Mouse (Mus musculus) kidney, postnatal 0 days (tissue): ENCODE results near the gene Cxcl13. TPM values are rescaled to one million over a fixed set of nuclear protein-coding genes. Genes with fewer than 3 reads are reported as not detected.

Experiments used
- ATAC-seq: fragments of 200-750 bp; cut with Nextera tagmentation; replicated peaks from 2 replicates; pipeline ENCODE4 v1.8.0; 2017; ENCODE audit warnings: low read depth, moderate number of reproducible peaks, moderate TSS enrichment, moderate library complexity; ENCODE audit not compliant: low FRiP score
- DNase-seq: peaks from one replicate; pipeline ENCODE4 v3.0.0-alpha.2; 2016; ENCODE audit warnings: low spot score
- H3K27ac ChIP-seq: fragments of 300-500 bp; sonication (generic); 2 replicates; pipeline ENCODE4 v1.5.1; 2014; ENCODE audit warnings: mild to moderate bottlenecking
- H3K27me3 ChIP-seq: fragments of 300-500 bp; sonication (generic); 2 replicates; pipeline ENCODE4 v1.6.1; 2014; ENCODE audit warnings: low read length, mixed read lengths; ENCODE audit not compliant: insufficient read depth
- H3K36me3 ChIP-seq: fragments of 300-500 bp; sonication (generic); 2 replicates; pipeline ENCODE4 v1.6.1; 2014; ENCODE audit warnings: low read length, mixed read lengths; ENCODE audit not compliant: insufficient read depth
- H3K4me1 ChIP-seq: fragments of 300-500 bp; sonication (generic); replicated peaks from 2 replicates; pipeline ENCODE4 v1.6.1; 2014; ENCODE audit warnings: antibody characterized with exemption, low read length, mixed read lengths; ENCODE audit not compliant: insufficient read depth
- H3K4me2 ChIP-seq: fragments of 300-500 bp; sonication (generic); 2 replicates; pipeline ENCODE4 v1.6.1; 2014; ENCODE audit warnings: mild to moderate bottlenecking, low read length, moderate library complexity, mixed read lengths
- H3K4me3 ChIP-seq: fragments of 300-500 bp; sonication (generic); replicated peaks from 2 replicates; pipeline ENCODE4 v1.5.1; 2014; ENCODE audit warnings: low read depth, low read length
- H3K9ac ChIP-seq: fragments of 300-500 bp; sonication (generic); 2 replicates; pipeline ENCODE4 v1.6.1; 2014; ENCODE audit warnings: low read depth, low read length
- H3K9me3 ChIP-seq: fragments of 300-500 bp; sonication (generic); replicated peaks from 2 replicates; pipeline ENCODE4 v1.6.1; 2016; ENCODE audit warnings: low read length, inconsistent platforms, mixed read lengths
- CTCF ChIP-seq: IDR thresholded peaks from 2 replicates; pipeline ENCODE4 v1.5.1; 2016; ENCODE audit warnings: antibody characterized with exemption, low read depth, mild to moderate bottlenecking, moderate library complexity
- WGBS: fragments of 180-500 bp; shearing (Covaris S2); extraction: QIAGEN DNeasy Blood & Tissue Kit; methylation state at CpG from one replicate; pipeline ENCODE4 v1.1.7; 2014; 5-methylcytosine and 5-hydroxymethylcytosine counted together
- polyA plus RNA-seq: library from polyadenylated mRNA; unstranded; fragments of >200 nt; fragmentation: Nextera tagmentation; extraction: Ambion mirVana; gene quantifications from 2 replicates; pipeline ENCODE4 v1.2.1, GENCODE M21; 2015

The Cxcl13 gene
- 4.9 and 6.0 TPM in 2 replicates for polyA plus RNA-seq

- Histone ChIP-seq H3K36me3 (no peaks in the 10 kb centered on the region), H3K27ac (no peak within 1 kb of the TSS), H3K4me1 (no peaks in the 10 kb centered on the region), H3K4me2 (no peak within 1 kb of the TSS), H3K9ac (no peak within 1 kb of the TSS), H3K4me3 (no peak within 1 kb of the TSS), H3K27me3 (no peaks in the 10 kb centered on the region), H3K9me3 (no peaks in the 10 kb centered on the region)
- ATAC-seq = no peak
- 37% methylated on average over 5 of the region's 5 CpGs for WGBS
- TF ChIP-seq CTCF = no peak
- no peak for DNase-seq
Measured at GRCm38 (mm10) chr5:95956651-95957050, at the start of gene Cxcl13. Cxcl13 (plus strand) TSS chr5:95956951.

DNA sequence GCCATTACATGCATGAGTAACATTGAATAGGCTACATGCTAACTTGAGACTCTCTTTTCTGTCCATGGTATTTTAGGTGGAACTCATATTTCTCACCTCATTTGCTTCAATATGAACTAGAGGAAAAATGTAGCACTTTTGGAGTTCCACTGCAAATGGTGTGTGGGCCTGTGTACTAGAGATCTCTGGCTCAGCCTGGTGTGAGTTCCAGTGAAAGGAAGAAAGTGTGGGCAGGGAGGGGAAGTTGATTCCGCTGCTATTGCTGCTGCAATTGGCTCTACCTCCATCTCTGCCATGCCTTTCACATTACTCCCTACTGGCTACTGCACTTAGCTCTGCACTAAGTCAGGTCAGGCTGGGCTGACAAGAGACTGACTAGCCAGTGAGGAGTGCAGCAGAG is 45.7 kb upstream of the Cxcl13 start:
- no peak for DNase-seq
- Histone ChIP-seq H3K4me3 (no peak overlapping the region), H3K27me3 (no peaks in the 10 kb centered on the region), H3K4me2 (no peak overlapping the region), H3K4me1 (no peaks in the 10 kb centered on the region), H3K9ac (no peak overlapping the region), H3K27ac (no peak overlapping the region), H3K36me3 (no peaks in the 10 kb centered on the region), H3K9me3 (no peaks in the 10 kb centered on the region)
- no peak for ATAC-seq
- no peak for TF ChIP-seq CTCF
- 95% methylated on average over 1 of the region's 1 CpGs for WGBS

- Histone ChIP-seq H3K4me2 (no peak overlapping the region), H3K27ac (no peak overlapping the region), H3K4me1 (no peaks in the 10 kb centered on the region), H3K36me3 (no peaks in the 10 kb centered on the region), H3K4me3 (no peak overlapping the region), H3K9ac (no peak overlapping the region), H3K27me3 (no peaks in the 10 kb centered on the region), H3K9me3 (no peaks in the 10 kb centered on the region)
- WGBS = 69% methylated on average over 6 of the region's 6 CpGs
- no peak for TF ChIP-seq CTCF
- no peak for ATAC-seq
- DNase-seq = peak; percentile 35
Measured at GRCm38 (mm10) chr5:95918491-95918890, 38.3 kb upstream of the Cxcl13 start.

DNA sequence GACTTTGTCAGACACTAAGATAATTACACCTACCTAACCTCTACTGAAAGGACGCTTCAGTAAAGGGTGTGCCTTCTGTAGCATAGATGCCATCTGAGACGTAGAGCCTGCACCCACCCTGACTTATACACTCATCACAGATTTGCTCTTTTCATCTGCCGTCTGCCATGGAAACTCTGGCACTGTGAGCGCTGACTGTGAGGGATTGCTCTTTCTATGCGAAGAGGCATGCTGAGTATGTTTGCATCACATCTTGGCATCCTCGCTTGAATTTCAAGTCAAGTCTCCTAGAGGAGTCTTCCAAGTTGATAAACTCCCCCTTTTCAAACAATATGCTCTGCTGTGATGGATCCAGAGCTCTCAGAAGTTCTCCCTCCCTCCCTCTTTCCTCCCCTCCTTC is 32.7 kb upstream of the Cxcl13 start:
- no peak for TF ChIP-seq CTCF
- 84% methylated on average over 6 of the region's 6 CpGs for WGBS
- Histone ChIP-seq H3K4me1 (no peaks in the 10 kb centered on the region), H3K4me3 (no peak overlapping the region), H3K27me3 (no peaks in the 10 kb centered on the region), H3K4me2 (no peak overlapping the region), H3K36me3 (no peaks in the 10 kb centered on the region), H3K27ac (no peak overlapping the region), H3K9me3 (no peaks in the 10 kb centered on the region), H3K9ac (no peak overlapping the region)
- DNase-seq (no peak), ATAC-seq (no peak)

GRCm38 (mm10) chr5:95925204-95925930 is 31.4 kb upstream of the Cxcl13 start:
- Histone ChIP-seq H3K27ac (no peak overlapping the region), H3K27me3 (no peaks in the 10 kb centered on the region), H3K9me3 (no peaks in the 10 kb centered on the region), H3K9ac (no peak overlapping the region), H3K4me1 (no peaks in the 10 kb centered on the region), H3K4me3 (no peak overlapping the region), H3K36me3 (no peaks in the 10 kb centered on the region), H3K4me2 (no peak overlapping the region)
- ATAC-seq (no peak), DNase-seq (no peak)
- WGBS = 81% methylated on average over 10 of the region's 10 CpGs
- no peak for TF ChIP-seq CTCF

GRCm38 (mm10) chr5:95925931-95926263 is 30.9 kb upstream of the Cxcl13 start:
- no peaks in the 10 kb centered on the region for H3K4me1 ChIP-seq
- no peaks in the 10 kb centered on the region for H3K27me3 ChIP-seq
- H3K27ac ChIP-seq = no peak overlapping the region
- no peaks in the 10 kb centered on the region for H3K36me3 ChIP-seq
- H3K9ac ChIP-seq = no peak overlapping the region
- no peak overlapping the region for H3K4me3 ChIP-seq
- H3K4me2 ChIP-seq = no peak overlapping the region
- DNase-seq (no peak), ATAC-seq (no peak)
- 84% methylated on average over 1 of the region's 1 CpGs for WGBS
- no peak for TF ChIP-seq CTCF
- H3K9me3 ChIP-seq = no peaks in the 10 kb centered on the region

- no peaks in the 10 kb centered on the region for H3K27me3 ChIP-seq
- H3K36me3 ChIP-seq = no peaks in the 10 kb centered on the region
- no peak overlapping the region for H3K4me2 ChIP-seq
- no peak for ATAC-seq
- WGBS = 69% methylated on average over 5 of the region's 5 CpGs
- DNase-seq = no peak
- no peak for TF ChIP-seq CTCF
- H3K27ac ChIP-seq = no peak overlapping the region
- H3K9me3 ChIP-seq = no peaks in the 10 kb centered on the region
- H3K9ac ChIP-seq = no peak overlapping the region
- H3K4me3 ChIP-seq = no peak overlapping the region
- no peaks in the 10 kb centered on the region for H3K4me1 ChIP-seq
Measured at GRCm38 (mm10) chr5:95935035-95935434, 21.7 kb upstream of the Cxcl13 start.
